Mouse (Mus musculus): ENCODE results near the gene Pafah1b3. TPM values are rescaled to one million over a fixed set of nuclear protein-coding genes. Genes with fewer than 3 reads are reported as not detected.

The Pafah1b3 gene
- total RNA-seq, 2 experiments from 2014 or later = 37.5 to 38.4 TPM

Other genes starting within 250 kb of the Pafah1b3 start
- gene Grik5, start 225.6 kb downstream of the Pafah1b3 start, total RNA-seq (2021) = 10 to 100 TPM; 14.0 to 15.7 TPM
- 10 to 100 TPM; 13.5 to 16.3 TPM for gene Zfp574, start 225.4 kb downstream of the Pafah1b3 start, total RNA-seq (2021)
- gene Pou2f2, start 118.3 kb downstream of the Pafah1b3 start, total RNA-seq (2021) = under 1 TPM; 0.36 to 0.79 TPM
- 1 to 10 TPM; 7.2 to 9.6 TPM for gene Dedd2, start 77.4 kb downstream of the Pafah1b3 start, total RNA-seq (2021)
- 10 to 100 TPM in 1 of 2 experiments, 1 to 10 TPM in 1; 9.9 to 10.2 TPM for gene Zfp526, start 76.6 kb downstream of the Pafah1b3 start, total RNA-seq (2021)
- 10 to 100 TPM; 68.2 to 70.9 TPM for gene Gsk3a, start 60.1 kb downstream of the Pafah1b3 start, total RNA-seq (2021)
- gene Erf, start 47.2 kb downstream of the Pafah1b3 start, total RNA-seq (2021) = 10 to 100 TPM; 47.5 to 53.2 TPM
- 100 to 1,000 TPM; 108 to 109 TPM for gene Cic, start 30.3 kb downstream of the Pafah1b3 start, total RNA-seq (2021)
- not detected for gene Prr19, start 3.4 kb upstream of the Pafah1b3 start, total RNA-seq (2021)
- not detected for gene Tmem145, start 8.1 kb upstream of the Pafah1b3 start, total RNA-seq (2021)
- gene Megf8, start 19.2 kb upstream of the Pafah1b3 start, total RNA-seq (2021) = 10 to 100 TPM; 26.2 to 29.3 TPM
- not detected for gene Cnfn, start 71.7 kb upstream of the Pafah1b3 start, total RNA-seq (2021)
- gene Lipe, start 100.7 kb upstream of the Pafah1b3 start, total RNA-seq (2021) = 10 to 100 TPM; 20.8 to 22.6 TPM
- gene Cxcl17, start 114.9 kb upstream of the Pafah1b3 start, total RNA-seq (2021) = not detected
- 1 to 10 TPM; 9.1 to 9.7 TPM for gene Ceacam1, start 179.6 kb upstream of the Pafah1b3 start, total RNA-seq (2021)
- 1 to 10 TPM in 1 of 2 experiments, under 1 TPM in 1; 0.95 to 1.1 TPM for gene Ceacam2, start 241.9 kb upstream of the Pafah1b3 start, total RNA-seq (2021)